Mouse (Mus musculus) limb, embryonic 10.5 days (tissue): ENCODE measurements around the gene Olfr6. TPM values are rescaled to one million over a fixed set of nuclear protein-coding genes. Genes with fewer than 3 reads are reported as not detected.
"Not testable (repeated sequence)": the region's sequence is repeated elsewhere in the genome, so short reads cannot be mapped to it uniquely, and the experiment has no call there.

Source experiments
- DNase-seq: peaks from one replicate; pipeline ENCODE4 v3.0.0-alpha.2; 2017; ENCODE audit warnings: low spot score
- H3K27ac ChIP-seq: fragments of 300-500 bp; sonication (generic); 2 replicates; pipeline ENCODE4 v1.5.1; 2016; ENCODE audit warnings: mild to moderate bottlenecking
- H3K27me3 ChIP-seq: fragments of 300-500 bp; sonication (generic); 2 replicates; pipeline ENCODE4 v1.6.1; 2016; ENCODE audit warnings: low read depth, mild to moderate bottlenecking; ENCODE audit not compliant: poor library complexity, severe bottlenecking
- H3K36me3 ChIP-seq: fragments of 300-500 bp; sonication (generic); 2 replicates; pipeline ENCODE4 v1.6.1; 2016; ENCODE audit warnings: mild to moderate bottlenecking, moderate library complexity
- H3K4me1 ChIP-seq: fragments of 300-500 bp; sonication (generic); 2 replicates; pipeline ENCODE4 v1.6.1; 2016
- H3K4me3 ChIP-seq: fragments of 300-500 bp; sonication (generic); 2 replicates; pipeline ENCODE4 v1.5.1; 2016; ENCODE audit warnings: mild to moderate bottlenecking, moderate library complexity
- H3K9me3 ChIP-seq: fragments of 300-500 bp; sonication (generic); replicated peaks from 2 replicates; pipeline ENCODE4 v1.6.1; 2016; ENCODE audit warnings: mild to moderate bottlenecking
- WGBS: fragments of 180-500 bp; shearing (Covaris S2); methylation state at CpG from one replicate; pipeline ENCODE4 v1.1.7; 2016; 5-methylcytosine and 5-hydroxymethylcytosine counted together
- polyA plus RNA-seq: library from polyadenylated mRNA; unstranded; fragments of >200 nt; fragmentation: Nextera tagmentation; extraction: Ambion mirVana; gene quantifications from 2 replicates; pipeline ENCODE4 v1.2.1, GENCODE M21; 2016

The Olfr6 gene
- not detected in 2 replicates for polyA plus RNA-seq

- Histone ChIP-seq H3K27ac (no peak within 1 kb of the TSS), H3K27me3 (no peaks in the 10 kb centered on the region), H3K4me1 (no peaks in the 10 kb centered on the region), H3K9me3 (no peaks in the 10 kb centered on the region), H3K4me3 (no peak within 1 kb of the TSS), H3K36me3 (no peaks in the 10 kb centered on the region)
- WGBS, result 85% methylated on average over 1 of the region's 1 CpGs
- DNase-seq, result no peak
These were observed at the start of gene Olfr6 for GRCm38 (mm10) chr7:106963837-106964236. TSS of gene Olfr6 (minus strand) at chr7:106963937.

- H3K36me3 ChIP-seq, result no peaks in the 10 kb centered on the region
- H3K4me3 ChIP-seq, result no peak within 1 kb of the TSS
- 67% methylated on average over 1 of the region's 1 CpGs for WGBS
- no peaks in the 10 kb centered on the region for H3K4me1 ChIP-seq
- no peaks in the 10 kb centered on the region for H3K9me3 ChIP-seq
- H3K27ac ChIP-seq, result no peak within 1 kb of the TSS
- no peaks in the 10 kb centered on the region for H3K27me3 ChIP-seq
- DNase-seq, result no peak
These were observed 42.2 kb upstream of the Olfr6 start, which contains the start of gene Olfr2 for GRCm38 (mm10) chr7:107005972-107006371. TSS of gene Olfr2 (minus strand) at chr7:107006072.

GRCm38 (mm10) chr7:107004169-107004568 is 40.4 kb upstream of the Olfr6 start:
- WGBS, result 73% methylated on average over 3 of the region's 3 CpGs
- no peak for DNase-seq

GRCm38 (mm10) chr7:107000798-107001197 is 37.1 kb upstream of the Olfr6 start:
- H3K27me3 ChIP-seq, result no peaks in the 10 kb centered on the region
- WGBS, result 95% methylated on average over 7 of the region's 7 CpGs
- H3K9me3 ChIP-seq, result no peaks in the 10 kb centered on the region
- H3K4me3 ChIP-seq, result no peak overlapping the region
- H3K27ac ChIP-seq, result no peak overlapping the region
- DNase-seq, result no peak
- H3K36me3 ChIP-seq, result no peaks in the 10 kb centered on the region
- H3K4me1 ChIP-seq, result no peaks in the 10 kb centered on the region

More at GRCm38 (mm10) chr7:107004169-107004568, 40.4 kb upstream of the Olfr6 start:
- H3K36me3 ChIP-seq, result no peaks in the 10 kb centered on the region
- H3K4me3 ChIP-seq, result no peak overlapping the region
- no peaks in the 10 kb centered on the region for H3K4me1 ChIP-seq
- H3K27me3 ChIP-seq, result no peaks in the 10 kb centered on the region
- H3K9me3 ChIP-seq, result no peaks in the 10 kb centered on the region
- no peak overlapping the region for H3K27ac ChIP-seq

- Histone ChIP-seq H3K9me3 (no peaks in the 10 kb centered on the region), H3K27me3 (no peaks in the 10 kb centered on the region), H3K27ac (no peak overlapping the region), H3K36me3 (no peaks in the 10 kb centered on the region), H3K4me1 (no peaks in the 10 kb centered on the region), H3K4me3 (no peak overlapping the region)
- DNase-seq, result no peak
- 92% methylated on average over 3 of the region's 3 CpGs for WGBS
These were observed 21.5 kb upstream of the Olfr6 start for GRCm38 (mm10) chr7:106985236-106985635.

- Histone ChIP-seq H3K36me3 (no peaks in the 10 kb centered on the region), H3K27me3 (no peaks in the 10 kb centered on the region), H3K4me3 (no peak within 1 kb of the TSS), H3K27ac (no peak within 1 kb of the TSS), H3K4me1 (no peaks in the 10 kb centered on the region), H3K9me3 (no peaks in the 10 kb centered on the region)
- DNase-seq, result no peak
- WGBS, result 75% methylated on average over 1 of the region's 1 CpGs
These were observed 11.6 kb upstream of the Olfr6 start, which contains the start of gene Olfr711 for GRCm38 (mm10) chr7:106975353-106975752. TSS of gene Olfr711 (minus strand) at chr7:106975453.

- H3K9me3 ChIP-seq, H3K4me1 ChIP-seq, DNase-seq, H3K27me3 ChIP-seq, H3K36me3 ChIP-seq, H3K27ac ChIP-seq, H3K4me3 ChIP-seq: not testable (repeated sequence)
These were observed 3.8 kb upstream of the Olfr6 start for GRCm38 (mm10) chr7:106967503-106967902.

- no peaks in the 10 kb centered on the region for H3K4me1 ChIP-seq
- no peaks in the 10 kb centered on the region for H3K27me3 ChIP-seq
- H3K36me3 ChIP-seq, result no peaks in the 10 kb centered on the region
- no peak within 1 kb of the TSS for H3K4me3 ChIP-seq
- DNase-seq, result no peak
- H3K9me3 ChIP-seq, result no peaks in the 10 kb centered on the region
- 81% methylated on average over 3 of the region's 3 CpGs for WGBS
- no peak within 1 kb of the TSS for H3K27ac ChIP-seq
These were observed 15.5 kb downstream of the Olfr6 start, which contains the start of gene Olfr710 for GRCm38 (mm10) chr7:106948212-106948611. TSS of gene Olfr710 (minus strand) at chr7:106948312.

- Histone ChIP-seq H3K4me3 (no peak within 1 kb of the TSS), H3K36me3 (no peaks in the 10 kb centered on the region), H3K27ac (no peak within 1 kb of the TSS), H3K4me1 (no peaks in the 10 kb centered on the region), H3K27me3 (no peaks in the 10 kb centered on the region), H3K9me3 (no peaks in the 10 kb centered on the region)
- DNase-seq, result no peak
These were observed 31.6 kb downstream of the Olfr6 start, which contains the start of gene Olfr709-ps1 for GRCm38 (mm10) chr7:106932119-106932518. TSS of gene Olfr709-ps1 (minus strand) at chr7:106932219.

- not testable (repeated sequence) for H3K36me3 ChIP-seq, DNase-seq, H3K9me3 ChIP-seq, H3K27me3 ChIP-seq, H3K4me3 ChIP-seq, H3K27ac ChIP-seq, H3K4me1 ChIP-seq
- 91% methylated on average over 7 of the region's 7 CpGs for WGBS
These were observed 42.8 kb downstream of the Olfr6 start for GRCm38 (mm10) chr7:106920961-106921360.

- 71% methylated on average over 2 of the region's 2 CpGs for whole genome bisulfite sequencing
- Histone ChIP-seq H3K4me1 (no peaks in the 10 kb centered on the region), H3K4me3 (no peak within 1 kb of the TSS), H3K27ac (no peak within 1 kb of the TSS), H3K27me3 (no peaks in the 10 kb centered on the region), H3K36me3 (no peaks in the 10 kb centered on the region), H3K9me3 (no peaks in the 10 kb centered on the region)
- DNase-seq, result no peak
These were observed 56.1 kb downstream of the Olfr6 start, which contains the start of gene Olfr1532-ps1 for GRCm38 (mm10) chr7:106907676-106908075. TSS of gene Olfr1532-ps1 (plus strand) at chr7:106908001.

Other genes starting within 250 kb of the Olfr6 start
- not detected in 2 replicates for gene Olfr695, start 247.5 kb downstream of the Olfr6 start, polyA plus RNA-seq
- not detected in 2 replicates for gene Olfr697, start 221.5 kb downstream of the Olfr6 start, polyA plus RNA-seq
- gene Olfr698, start 208.5 kb downstream of the Olfr6 start, polyA plus RNA-seq, result not detected in 2 replicates
- not detected in 2 replicates for gene Olfr699, start 170.7 kb downstream of the Olfr6 start, polyA plus RNA-seq
- gene Olfr700, start 155.1 kb downstream of the Olfr6 start, polyA plus RNA-seq, result not detected in 2 replicates
- gene Olfr701, start 149.8 kb downstream of the Olfr6 start, polyA plus RNA-seq, result not detected in 2 replicates
- gene Olfr702, start 130.0 kb downstream of the Olfr6 start, polyA plus RNA-seq, result not detected in 2 replicates
- not detected in 2 replicates for gene Olfr703, start 120.6 kb downstream of the Olfr6 start, polyA plus RNA-seq
- gene Olfr704, start 100.8 kb downstream of the Olfr6 start, polyA plus RNA-seq, result not detected in 2 replicates
- gene Olfr705, start 87.0 kb downstream of the Olfr6 start, polyA plus RNA-seq, result not detected in 2 replicates
- not detected in 2 replicates for gene Olfr706, start 75.8 kb downstream of the Olfr6 start, polyA plus RNA-seq
- not detected in 2 replicates for gene Olfr707, start 62.7 kb downstream of the Olfr6 start, polyA plus RNA-seq
- not detected in 2 replicates for gene Olfr1532-ps1, start 55.9 kb downstream of the Olfr6 start, polyA plus RNA-seq
- gene Olfr709-ps1, start 31.7 kb downstream of the Olfr6 start, polyA plus RNA-seq, result not detected in 2 replicates
- gene Olfr710, start 15.6 kb downstream of the Olfr6 start, polyA plus RNA-seq, result not detected in 2 replicates
- gene Olfr711, start 11.5 kb upstream of the Olfr6 start, polyA plus RNA-seq, result not detected in 2 replicates
- not detected in 2 replicates for gene Olfr2, start 42.1 kb upstream of the Olfr6 start, polyA plus RNA-seq
- gene Olfr713, start 67.2 kb upstream of the Olfr6 start, polyA plus RNA-seq, result not detected in 2 replicates
- not detected in 2 replicates for gene Olfr714, start 107.0 kb upstream of the Olfr6 start, polyA plus RNA-seq
- not detected in 2 replicates for gene Olfr17, start 129.3 kb upstream of the Olfr6 start, polyA plus RNA-seq
- not detected in 2 replicates for gene Olfr715b, start 146.4 kb upstream of the Olfr6 start, polyA plus RNA-seq
- gene Olfr715, start 167.1 kb upstream of the Olfr6 start, polyA plus RNA-seq, result not detected in 2 replicates
- not detected in 2 replicates for gene Olfr716, start 174.4 kb upstream of the Olfr6 start, polyA plus RNA-seq
- gene Nlrp14, start 203.1 kb upstream of the Olfr6 start, polyA plus RNA-seq, result not detected in 2 replicates
- gene Rbmxl2, start 245.5 kb upstream of the Olfr6 start, polyA plus RNA-seq, result not detected in 2 replicates